Mouse (Mus musculus) hindbrain, embryonic 13.5 days (tissue): ENCODE results near the gene Ubl5. TPM values are rescaled to one million over a fixed set of nuclear protein-coding genes. Genes with fewer than 3 reads are reported as not detected.
"Not testable (repeated sequence)": the region's sequence is repeated elsewhere in the genome, so short reads cannot be mapped to it uniquely, and the experiment has no call there.

Experiments used
- ATAC-seq: fragments of 200-750 bp; cut with Nextera tagmentation; 2 replicates; pipeline ENCODE4 v1.8.0; 2017; ENCODE audit warnings: moderate TSS enrichment; ENCODE audit not compliant: low FRiP score
- H3K27ac ChIP-seq: fragments of 300-500 bp; sonication (generic); 2 replicates; pipeline ENCODE4 v1.5.1; 2015; ENCODE audit warnings: inconsistent platforms, mild to moderate bottlenecking, moderate library complexity
- H3K27me3 ChIP-seq: fragments of 300-500 bp; sonication (generic); 2 replicates; pipeline ENCODE4 v1.6.1; 2015; ENCODE audit warnings: mild to moderate bottlenecking, inconsistent platforms
- H3K36me3 ChIP-seq: fragments of 300-500 bp; sonication (generic); 2 replicates; pipeline ENCODE4 v1.6.1; 2015; ENCODE audit warnings: mild to moderate bottlenecking, inconsistent platforms
- H3K4me1 ChIP-seq: fragments of 300-500 bp; sonication (generic); replicated peaks from 2 replicates; pipeline ENCODE4 v1.6.1; 2015; ENCODE audit warnings: inconsistent platforms
- H3K4me2 ChIP-seq: fragments of 300-500 bp; sonication (generic); 2 replicates; pipeline ENCODE4 v1.6.1; 2015; ENCODE audit warnings: inconsistent platforms, mild to moderate bottlenecking, moderate library complexity
- H3K4me3 ChIP-seq: fragments of 300-500 bp; sonication (generic); 2 replicates; pipeline ENCODE4 v1.5.1; 2015; ENCODE audit warnings: mild to moderate bottlenecking, inconsistent platforms
- H3K9ac ChIP-seq: fragments of 300-500 bp; sonication (generic); 2 replicates; pipeline ENCODE4 v1.6.1; 2015; ENCODE audit warnings: mild to moderate bottlenecking, inconsistent platforms
- H3K9me3 ChIP-seq: fragments of 300-500 bp; sonication (generic); 2 replicates; pipeline ENCODE4 v1.6.1; 2016; ENCODE audit warnings: inconsistent platforms
- WGBS: fragments of 180-500 bp; shearing (Covaris S2); methylation state at CpG from one replicate; pipeline ENCODE4 v1.1.7; 2015; 5-methylcytosine and 5-hydroxymethylcytosine counted together
- polyA plus RNA-seq: library from polyadenylated mRNA; unstranded; fragments of >200 nt; fragmentation: Nextera tagmentation; extraction: Ambion mirVana; gene quantifications from 2 replicates; pipeline ENCODE4 v1.2.1, GENCODE M21; 2015

Gene Ubl5
- polyA plus RNA-seq, 1 experiment from 2014 or later = 520 TPM

DNA sequence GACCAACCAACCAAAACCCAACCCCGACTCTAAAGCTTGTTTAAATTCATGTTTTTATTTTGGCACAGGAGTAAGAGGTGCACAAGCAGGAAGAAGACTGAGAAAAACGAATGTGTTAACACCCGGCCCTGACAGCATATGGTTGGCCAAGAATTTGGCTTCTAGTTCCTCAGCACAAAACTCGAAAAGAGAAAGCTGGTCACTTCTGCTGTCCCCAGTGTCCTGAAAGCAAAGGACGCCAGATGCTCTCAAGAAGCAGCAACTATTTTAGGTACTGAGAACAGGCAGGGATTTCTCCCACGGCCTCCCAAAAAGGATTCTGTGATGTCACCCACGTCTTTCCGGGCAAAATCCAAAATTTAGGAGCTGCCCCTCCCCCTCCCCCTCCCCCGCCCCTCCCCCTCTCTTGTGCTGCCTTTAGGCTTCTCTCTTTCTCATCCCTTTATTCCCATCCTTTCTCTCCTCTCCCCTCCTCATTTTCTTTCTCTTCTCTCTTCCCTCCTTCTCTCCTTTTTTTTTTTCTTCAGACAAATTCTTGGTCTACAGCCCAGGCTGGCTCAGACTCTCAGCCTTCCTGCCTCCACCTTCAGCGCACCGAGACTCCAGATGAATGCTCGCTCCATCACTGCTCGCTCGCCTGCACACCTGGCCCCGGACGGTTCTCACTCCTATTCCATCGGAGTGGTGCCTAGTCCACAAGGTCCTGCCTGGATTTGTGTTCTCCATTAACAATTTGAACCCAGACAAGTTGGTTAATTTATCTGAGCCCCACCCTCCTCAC, 42.6 kb downstream of the Ubl5 start:
- H3K27ac ChIP-seq = no peak overlapping the region
- H3K36me3 ChIP-seq = no peaks in the 10 kb centered on the region
- 56% methylated on average over 16 of the region's 17 CpGs for WGBS
- no peak for ATAC-seq
- peaks cover 24% of the 10 kb centered on the region for H3K4me1 ChIP-seq
- H3K9me3 ChIP-seq = no peaks in the 10 kb centered on the region
- no peaks in the 10 kb centered on the region for H3K27me3 ChIP-seq
- H3K4me2 ChIP-seq = no peak overlapping the region
- no peak overlapping the region for H3K4me3 ChIP-seq
- H3K9ac ChIP-seq = no peak overlapping the region

DNA sequence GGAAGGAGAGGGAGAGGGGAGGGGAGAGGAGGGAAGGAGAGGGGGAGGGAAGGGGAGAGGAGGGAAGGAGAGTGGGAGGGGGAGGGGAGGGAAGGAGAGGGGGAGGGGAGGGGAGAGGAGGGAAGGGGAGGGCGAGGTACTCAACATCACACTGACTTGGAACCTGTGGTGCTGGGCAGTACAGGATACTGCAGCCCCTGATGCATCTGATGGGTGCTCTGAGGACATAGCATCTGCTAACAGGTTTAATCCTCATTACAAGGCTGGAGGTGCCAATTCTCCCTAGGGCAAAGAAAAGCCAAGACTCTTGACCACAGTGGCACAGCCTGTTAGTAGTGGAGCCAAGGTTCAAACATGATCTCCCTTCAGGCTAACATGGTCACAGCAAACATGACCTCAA, 46.7 kb downstream of the Ubl5 start:
- Histone ChIP-seq H3K4me2 (no peak overlapping the region), H3K27ac (peak overlapping the region; percentile 86), H3K9me3 (no peaks in the 10 kb centered on the region), H3K4me1 (peaks cover 26% of the 10 kb centered on the region), H3K4me3 (no peak overlapping the region), H3K27me3 (no peaks in the 10 kb centered on the region), H3K36me3 (no peaks in the 10 kb centered on the region), H3K9ac (no peak overlapping the region)
- no peak for ATAC-seq
- 29% methylated on average over 1 of the region's 1 CpGs for WGBS

DNA sequence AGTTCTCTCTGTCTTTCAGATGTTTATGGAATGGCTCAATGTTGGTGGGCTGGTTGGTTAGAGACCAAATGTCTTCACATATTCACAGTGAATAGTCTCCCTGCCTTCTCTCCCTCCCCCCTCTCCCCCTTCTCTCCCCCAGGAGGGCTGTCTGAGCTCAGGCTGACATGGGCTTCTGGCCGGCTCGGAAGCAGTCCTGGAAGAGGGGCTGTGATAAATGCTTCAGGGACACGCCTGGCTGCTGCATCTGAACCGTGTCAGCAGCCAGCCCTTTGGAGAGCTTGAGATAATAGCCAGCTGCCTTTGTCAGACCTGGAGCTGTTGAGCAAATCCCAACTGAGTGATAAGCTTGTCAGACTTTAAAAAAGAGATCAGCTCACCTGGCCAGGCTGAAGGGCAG, 47.2 kb downstream of the Ubl5 start:
- Histone ChIP-seq H3K9ac (peak overlapping the region; percentile 51), H3K4me2 (peak overlapping the region; percentile 25; the same call in 1 of the 2 replicates), H3K9me3 (no peaks in the 10 kb centered on the region), H3K4me1 (peaks cover 31% of the 10 kb centered on the region), H3K27me3 (no peaks in the 10 kb centered on the region), H3K4me3 (no peak overlapping the region), H3K27ac (peak overlapping the region; percentile 86), H3K36me3 (no peaks in the 10 kb centered on the region)
- peak; percentile 72 for ATAC-seq
- WGBS = 2% methylated on average over 4 of the region's 4 CpGs

DNA sequence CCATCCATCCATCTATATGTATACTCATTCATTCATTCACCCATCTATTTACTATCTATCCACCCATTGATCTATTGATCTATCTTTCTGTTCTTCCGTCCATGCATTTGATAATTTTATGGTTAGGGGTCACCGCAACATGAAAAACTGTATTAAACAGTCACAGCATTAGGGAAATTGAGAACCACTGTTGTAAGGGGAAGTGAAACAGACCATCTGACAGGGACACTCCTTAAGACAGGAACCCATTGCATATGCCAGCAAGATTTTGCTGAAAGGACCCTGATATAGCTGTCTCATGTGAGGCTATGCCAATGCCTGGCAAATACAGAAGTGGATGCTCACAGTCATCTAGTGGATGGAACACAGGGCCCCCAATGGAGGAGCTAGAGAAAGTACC, 47.8 kb downstream of the Ubl5 start:
- 74% methylated on average over 2 of the region's 2 CpGs for WGBS
- peaks cover 37% of the 10 kb centered on the region for H3K4me1 ChIP-seq
- not testable (repeated sequence) for H3K9me3 ChIP-seq, H3K9ac ChIP-seq, H3K36me3 ChIP-seq, H3K27me3 ChIP-seq, H3K4me3 ChIP-seq, ATAC-seq, H3K4me2 ChIP-seq
- peak overlapping the region; percentile 86; the same call in 1 of the 2 replicates for H3K27ac ChIP-seq

DNA sequence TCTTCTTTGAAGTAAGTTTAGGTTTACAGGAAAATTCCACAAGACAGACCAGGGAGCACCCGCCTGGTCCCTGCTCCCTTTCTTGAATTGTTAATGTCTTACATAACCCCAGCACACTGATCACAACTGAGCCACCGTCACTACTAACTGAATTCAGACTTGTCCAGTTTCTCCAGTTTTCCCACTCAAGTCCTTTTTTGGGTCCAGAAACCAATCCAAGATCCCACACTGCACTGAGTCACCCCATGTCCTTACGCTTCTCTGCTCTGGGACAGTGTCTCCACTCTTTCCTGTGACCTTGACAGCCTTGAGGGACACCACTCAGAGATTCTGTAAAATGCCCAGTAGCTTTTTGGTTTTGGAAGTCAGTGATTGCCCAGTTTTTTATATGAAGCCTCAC, 50.2 kb downstream of the Ubl5 start:
- H3K9me3 ChIP-seq = no peaks in the 10 kb centered on the region
- no peak overlapping the region for H3K4me3 ChIP-seq
- 88% methylated on average over 3 of the region's 3 CpGs for WGBS
- H3K36me3 ChIP-seq = no peaks in the 10 kb centered on the region
- no peaks in the 10 kb centered on the region for H3K27me3 ChIP-seq
- H3K4me1 ChIP-seq = peaks cover 57% of the 10 kb centered on the region
- H3K27ac ChIP-seq = no peak overlapping the region
- H3K4me2 ChIP-seq = no peak overlapping the region
- ATAC-seq = no peak
- no peak overlapping the region for H3K9ac ChIP-seq

DNA sequence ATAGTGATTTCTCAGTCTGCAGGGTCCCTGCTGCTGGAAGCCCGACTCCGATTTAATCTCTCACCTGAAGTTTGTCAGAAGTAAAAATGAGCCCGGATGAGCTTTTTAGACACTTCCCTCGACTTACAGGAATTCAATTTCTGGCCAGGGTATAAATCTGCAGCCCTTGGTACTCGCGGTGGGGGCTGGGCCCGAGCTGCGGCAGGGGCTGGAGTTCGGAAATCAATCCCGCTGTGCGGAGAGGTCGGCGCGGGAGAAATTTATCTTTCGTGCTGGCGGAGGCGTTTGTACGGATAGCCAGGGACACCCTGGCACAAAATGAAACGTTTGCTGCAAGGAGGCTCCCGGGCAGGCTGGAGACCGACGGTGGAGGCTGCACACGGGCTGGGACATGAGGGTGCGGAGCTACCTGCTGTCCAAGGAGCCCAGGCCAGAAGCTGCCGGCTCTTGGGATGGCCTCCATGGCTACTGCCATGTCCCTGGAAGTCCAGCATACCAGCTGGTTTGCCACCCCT, 52.1 kb downstream of the Ubl5 start:
- Histone ChIP-seq H3K9ac (peak overlapping the region; percentile 66), H3K27me3 (no peaks in the 10 kb centered on the region), H3K4me1 (peaks cover 57% of the 10 kb centered on the region), H3K4me3 (peak overlapping the region; percentile 25), H3K36me3 (peaks cover 1% of the 10 kb centered on the region; the same call in 1 of the 2 replicates), H3K9me3 (no peaks in the 10 kb centered on the region), H3K27ac (peak overlapping the region; percentile 82), H3K4me2 (peak overlapping the region; percentile 51)
- 0 out of 2 replicates have a peak, but pooled peaks have one; percentile 19 for ATAC-seq
- WGBS = 2% methylated on average over 25 of the region's 25 CpGs

DNA sequence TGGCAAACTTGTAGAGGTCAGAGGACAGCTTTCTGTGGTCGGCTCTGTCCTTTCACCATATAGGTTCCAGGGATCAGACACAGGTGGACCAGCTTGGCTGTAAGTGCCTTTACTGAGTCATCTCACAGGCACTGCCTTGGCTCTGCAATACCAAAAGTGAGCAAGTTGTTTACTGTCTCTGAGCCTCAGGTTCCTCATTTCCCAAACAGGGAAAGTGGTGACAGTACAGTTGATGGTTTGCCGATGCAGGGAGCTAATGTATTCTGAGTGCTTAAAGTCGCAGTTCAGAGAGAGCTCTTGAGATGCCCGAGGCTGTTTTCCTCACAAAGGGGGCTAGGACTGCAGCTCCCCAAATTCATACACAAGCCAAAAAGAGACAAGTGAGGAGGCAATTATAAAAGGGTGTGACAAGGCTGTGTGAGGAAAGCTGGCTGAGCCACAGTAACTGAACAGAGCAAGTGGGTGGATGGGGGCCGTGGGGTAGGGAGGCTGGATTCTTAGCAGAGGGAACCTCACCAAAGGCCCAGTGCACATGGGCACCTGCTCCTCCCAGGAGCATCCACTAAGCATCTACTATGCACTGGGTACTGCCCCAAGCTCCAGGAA, 53.5 kb downstream of the Ubl5 start:
- ATAC-seq = no peak
- Histone ChIP-seq H3K4me1 (peaks cover 53% of the 10 kb centered on the region), H3K9me3 (no peaks in the 10 kb centered on the region), H3K4me2 (no peak overlapping the region), H3K9ac (no peak overlapping the region), H3K36me3 (peaks cover 11% of the 10 kb centered on the region), H3K4me3 (no peak overlapping the region), H3K27me3 (no peaks in the 10 kb centered on the region), H3K27ac (peak overlapping the region; percentile 82; the same call in 1 of the 2 replicates)
- 41% methylated on average over 5 of the region's 5 CpGs for WGBS

Other genes with a start within 250 kb of the Ubl5 start
- gene Zfp26, start 182.7 kb upstream of the Ubl5 start, polyA plus RNA-seq = 16.4 and 17.9 TPM in 2 replicates
- 29.9 and 32.3 TPM in 2 replicates for gene Zfp426, start 150.1 kb upstream of the Ubl5 start, polyA plus RNA-seq
- gene Zfp266, start 121.5 kb upstream of the Ubl5 start, polyA plus RNA-seq = 124 and 131 TPM in 2 replicates
- gene Zfp846, start 61.6 kb upstream of the Ubl5 start, polyA plus RNA-seq = 46.4 and 48.2 TPM in 2 replicates
- 18.2 and 19.1 TPM in 2 replicates for gene Fbxl12, start 1.9 kb downstream of the Ubl5 start, polyA plus RNA-seq
- 59.8 and 61.5 TPM in 2 replicates for gene Pin1, start 9.2 kb downstream of the Ubl5 start, polyA plus RNA-seq
- gene Olfm2, start 103.5 kb downstream of the Ubl5 start, polyA plus RNA-seq = 133 and 145 TPM in 2 replicates
- 0.36 and 0.44 TPM in 2 replicates for gene Col5a3, start 172.2 kb downstream of the Ubl5 start, polyA plus RNA-seq
- not detected in 2 replicates for gene Rdh8, start 175.6 kb downstream of the Ubl5 start, polyA plus RNA-seq
- 1.9 and 2.3 TPM in 2 replicates for gene A230050P20Rik, start 225.8 kb downstream of the Ubl5 start, polyA plus RNA-seq
- 9.8 and 10.1 TPM in 2 replicates for gene Angptl6, start 236.8 kb downstream of the Ubl5 start, polyA plus RNA-seq
- 46.9 and 50.3 TPM in 2 replicates for gene Ppan, start 245.3 kb downstream of the Ubl5 start, polyA plus RNA-seq